Mouse (Mus musculus) limb, embryonic 10.5 days (tissue): ENCODE measurements at regions not wholly inside any gene's neighbourhood (a gene's known extent, or its start where the extent isn't known, plus 50 kb on each side); places are given as distances from the start of the nearest gene placed in this dataset.
A peak's percentile ranks its signal among the peaks of the same experiment; 100 is the strongest.

Source experiments
- DNase-seq: peaks from one replicate; pipeline ENCODE4 v3.0.0-alpha.2; 2017; ENCODE audit warnings: low spot score
- H3K27ac ChIP-seq: fragments of 300-500 bp; sonication (generic); 2 replicates; pipeline ENCODE4 v1.5.1; 2016; ENCODE audit warnings: mild to moderate bottlenecking
- H3K27me3 ChIP-seq: fragments of 300-500 bp; sonication (generic); 2 replicates; pipeline ENCODE4 v1.6.1; 2016; ENCODE audit warnings: low read depth, mild to moderate bottlenecking; ENCODE audit not compliant: poor library complexity, severe bottlenecking
- H3K36me3 ChIP-seq: fragments of 300-500 bp; sonication (generic); 2 replicates; pipeline ENCODE4 v1.6.1; 2016; ENCODE audit warnings: mild to moderate bottlenecking, moderate library complexity
- H3K4me1 ChIP-seq: fragments of 300-500 bp; sonication (generic); 2 replicates; pipeline ENCODE4 v1.6.1; 2016
- H3K4me3 ChIP-seq: fragments of 300-500 bp; sonication (generic); 2 replicates; pipeline ENCODE4 v1.5.1; 2016; ENCODE audit warnings: mild to moderate bottlenecking, moderate library complexity
- H3K9me3 ChIP-seq: fragments of 300-500 bp; sonication (generic); replicated peaks from 2 replicates; pipeline ENCODE4 v1.6.1; 2016; ENCODE audit warnings: mild to moderate bottlenecking
- WGBS: fragments of 180-500 bp; shearing (Covaris S2); methylation state at CpG from one replicate; pipeline ENCODE4 v1.1.7; 2016; 5-methylcytosine and 5-hydroxymethylcytosine counted together

- H3K36me3 ChIP-seq: no peaks in the 10 kb centered on the region
- peak overlapping the region; percentile 51; the same call in 1 of the 2 replicates for H3K27ac ChIP-seq
- H3K27me3 ChIP-seq: no peaks in the 10 kb centered on the region
- peak; percentile 15 for DNase-seq
- H3K9me3 ChIP-seq: no peaks in the 10 kb centered on the region
- H3K4me1 ChIP-seq: peaks cover 28% of the 10 kb centered on the region
- no peak overlapping the region for H3K4me3 ChIP-seq
- 41% methylated on average over 7 of the region's 7 CpGs for WGBS
Observed at GRCm38 (mm10) chr1:72009270-72009928, 202.7 kb downstream of the Mreg start.

- Histone ChIP-seq H3K9me3 (no peaks in the 10 kb centered on the region), H3K4me3 (no peak overlapping the region), H3K27me3 (no peaks in the 10 kb centered on the region), H3K4me1 (peaks cover 46% of the 10 kb centered on the region), H3K27ac (no peak overlapping the region), H3K36me3 (no peaks in the 10 kb centered on the region)
- WGBS: 58% methylated on average over 7 of the region's 7 CpGs
- DNase-seq: no peak
Observed at GRCm38 (mm10) chr1:72006696-72007291, 205.3 kb downstream of the Mreg start.

DNA sequence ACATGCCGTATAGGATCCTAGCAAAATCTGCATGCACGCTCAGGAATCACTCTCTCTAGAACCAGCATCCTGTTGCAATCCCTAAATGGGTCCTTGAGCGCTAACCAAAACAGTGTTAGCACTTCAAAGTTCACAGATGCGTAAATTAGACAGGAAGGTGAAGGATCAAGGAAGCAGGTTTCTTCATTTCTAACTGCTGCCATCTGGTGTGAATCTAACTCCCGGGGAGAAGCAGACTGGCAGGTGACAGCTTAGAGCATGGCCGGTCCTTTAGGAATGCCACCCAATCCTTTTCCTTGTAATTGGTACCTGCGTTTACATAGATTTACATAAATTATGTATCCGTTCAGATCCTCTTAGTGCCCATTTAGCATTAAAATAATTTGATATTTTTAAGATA is 206.2 kb downstream of the Mreg start:
- H3K27ac ChIP-seq: no peak overlapping the region

GRCm38 (mm10) chr1:72005550-72005949 is 206.6 kb downstream of the Mreg start:
- H3K27ac ChIP-seq: no peak overlapping the region
- no peak for DNase-seq
- WGBS: 64% methylated on average over 7 of the region's 7 CpGs
- peaks cover 46% of the 10 kb centered on the region for H3K4me1 ChIP-seq
- H3K9me3 ChIP-seq: no peaks in the 10 kb centered on the region
- no peak overlapping the region for H3K4me3 ChIP-seq
- H3K27me3 ChIP-seq: no peaks in the 10 kb centered on the region
- no peaks in the 10 kb centered on the region for H3K36me3 ChIP-seq

More for the DNA sequence above, 206.2 kb downstream of the Mreg start:
- WGBS: 11% methylated on average over 8 of the region's 8 CpGs
- H3K9me3 ChIP-seq: no peaks in the 10 kb centered on the region
- H3K27me3 ChIP-seq: no peaks in the 10 kb centered on the region
- H3K4me1 ChIP-seq: peaks cover 46% of the 10 kb centered on the region
- no peaks in the 10 kb centered on the region for H3K36me3 ChIP-seq
- no peak overlapping the region for H3K4me3 ChIP-seq
- DNase-seq: no peak

GRCm38 (mm10) chr1:72003424-72004278 is 208.5 kb downstream of the Mreg start:
- no peak overlapping the region for H3K4me3 ChIP-seq
- no peaks in the 10 kb centered on the region for H3K27me3 ChIP-seq
- no peak for DNase-seq
- H3K9me3 ChIP-seq: no peaks in the 10 kb centered on the region
- H3K27ac ChIP-seq: no peak overlapping the region
- H3K4me1 ChIP-seq: peaks cover 39% of the 10 kb centered on the region
- 77% methylated on average over 14 of the region's 14 CpGs for WGBS
- H3K36me3 ChIP-seq: no peaks in the 10 kb centered on the region

- 57% methylated on average over 9 of the region's 9 CpGs for WGBS
- H3K4me3 ChIP-seq: no peak overlapping the region
- no peaks in the 10 kb centered on the region for H3K27me3 ChIP-seq
- no peaks in the 10 kb centered on the region for H3K9me3 ChIP-seq
- H3K4me1 ChIP-seq: peaks cover 39% of the 10 kb centered on the region
- H3K36me3 ChIP-seq: no peaks in the 10 kb centered on the region
- peak; percentile 36 for DNase-seq
- H3K27ac ChIP-seq: peak overlapping the region; percentile 48
Observed at GRCm38 (mm10) chr1:72002471-72003116, 209.5 kb downstream of the Mreg start.

GRCm38 (mm10) chr1:72000741-72001140 is 211.4 kb downstream of the Mreg start:
- Histone ChIP-seq H3K9me3 (no peaks in the 10 kb centered on the region), H3K4me1 (peaks cover 35% of the 10 kb centered on the region), H3K4me3 (no peak overlapping the region), H3K36me3 (no peaks in the 10 kb centered on the region), H3K27me3 (no peaks in the 10 kb centered on the region), H3K27ac (no peak overlapping the region)
- no peak for DNase-seq
- 67% methylated on average over 2 of the region's 2 CpGs for WGBS

GRCm38 (mm10) chr1:71996828-71997227 is 215.3 kb downstream of the Mreg start:
- WGBS: 64% methylated on average over 2 of the region's 2 CpGs
- DNase-seq: no peak

GRCm38 (mm10) chr1:71996234-71996619 is 215.9 kb downstream of the Mreg start:
- H3K4me1 ChIP-seq: peaks cover 21% of the 10 kb centered on the region
- H3K4me3 ChIP-seq: no peak overlapping the region
- no peaks in the 10 kb centered on the region for H3K27me3 ChIP-seq
- H3K27ac ChIP-seq: no peak overlapping the region
- WGBS: 68% methylated on average over 7 of the region's 7 CpGs
- DNase-seq: no peak
- no peaks in the 10 kb centered on the region for H3K36me3 ChIP-seq
- no peaks in the 10 kb centered on the region for H3K9me3 ChIP-seq

More at GRCm38 (mm10) chr1:71996828-71997227, 215.3 kb downstream of the Mreg start:
- Histone ChIP-seq H3K4me1 (peaks cover 21% of the 10 kb centered on the region), H3K36me3 (no peaks in the 10 kb centered on the region), H3K4me3 (no peak overlapping the region), H3K27ac (no peak overlapping the region), H3K9me3 (no peaks in the 10 kb centered on the region), H3K27me3 (no peaks in the 10 kb centered on the region)

DNA sequence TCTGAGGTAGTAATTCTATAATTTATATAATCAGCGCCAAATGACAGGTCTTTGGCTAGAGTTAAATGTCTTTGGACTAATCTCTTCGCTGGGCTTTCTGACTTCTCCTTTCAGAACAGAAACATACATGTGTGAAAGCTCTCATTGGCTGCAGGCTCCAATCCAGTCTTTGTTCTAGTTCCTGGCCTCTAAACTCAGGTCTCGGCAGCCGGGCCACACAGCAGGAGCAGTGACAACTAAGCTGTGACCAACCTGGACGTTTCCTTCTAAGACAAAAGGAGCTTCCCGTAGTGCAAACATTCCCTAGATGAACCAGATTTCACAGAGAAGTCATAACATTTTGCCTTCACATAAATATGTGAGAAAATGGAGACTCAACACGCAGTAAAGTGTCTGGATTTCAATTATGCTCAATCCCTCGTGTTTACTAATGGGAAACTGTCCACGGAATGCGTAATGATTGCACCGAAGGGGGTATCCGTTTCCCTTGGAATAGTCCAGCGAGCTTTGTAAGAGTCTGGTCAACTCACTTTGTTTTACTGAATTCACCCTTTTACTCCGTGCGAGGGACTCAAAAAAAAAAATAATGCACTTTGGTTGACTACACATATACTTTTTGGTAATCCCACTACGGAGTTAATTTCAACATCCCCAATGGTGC is 216.4 kb downstream of the Mreg start:
- Histone ChIP-seq H3K4me1 (peaks cover 21% of the 10 kb centered on the region), H3K36me3 (no peaks in the 10 kb centered on the region), H3K9me3 (no peaks in the 10 kb centered on the region), H3K4me3 (no peak overlapping the region), H3K27me3 (no peaks in the 10 kb centered on the region), H3K27ac (no peak overlapping the region)
- 80% methylated on average over 16 of the region's 16 CpGs for WGBS
- no peak for DNase-seq

DNA sequence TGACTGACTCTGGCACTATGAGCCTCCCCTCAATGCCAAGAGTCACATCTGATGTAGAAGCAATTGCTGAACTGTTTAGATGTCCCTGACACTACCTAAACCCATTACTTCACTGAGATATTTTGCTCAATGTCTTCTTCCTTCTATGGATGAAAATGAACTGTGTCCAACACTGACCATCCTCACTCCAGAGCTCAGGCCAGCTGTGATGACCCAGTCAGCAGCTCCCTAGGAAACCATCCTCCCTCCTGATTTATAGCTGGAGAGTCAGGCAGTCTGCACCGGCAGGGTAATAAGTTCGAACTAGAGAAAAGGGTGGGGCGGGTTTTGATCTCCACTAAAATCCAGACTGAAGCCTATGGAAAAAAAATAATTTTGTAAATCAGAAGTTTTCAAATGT is 221.2 kb downstream of the Mreg start:
- no peak for DNase-seq
- H3K9me3 ChIP-seq: no peaks in the 10 kb centered on the region
- no peaks in the 10 kb centered on the region for H3K27me3 ChIP-seq
- peaks cover 17% of the 10 kb centered on the region for H3K4me1 ChIP-seq
- no peak overlapping the region for H3K4me3 ChIP-seq
- WGBS: 59% methylated on average over 3 of the region's 3 CpGs
- no peaks in the 10 kb centered on the region for H3K36me3 ChIP-seq
- H3K27ac ChIP-seq: no peak overlapping the region

DNA sequence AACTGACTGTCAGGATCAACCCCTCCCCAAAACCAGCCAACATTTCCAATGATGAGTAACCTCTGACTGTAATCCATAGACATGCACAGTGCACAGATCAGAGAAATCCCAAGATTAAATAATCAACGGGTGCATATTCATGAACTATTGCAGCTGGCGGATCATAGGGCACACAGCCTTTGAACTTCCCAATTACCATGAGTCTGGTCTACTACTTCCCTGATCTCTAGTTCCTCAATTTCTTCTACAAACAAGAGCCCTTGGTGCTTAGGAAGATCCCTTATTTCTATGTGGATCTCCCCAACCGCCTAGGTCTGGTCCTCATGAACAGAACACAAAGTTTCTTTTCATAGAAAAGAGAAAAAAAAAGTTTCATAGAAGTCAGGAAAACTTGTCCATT is 224.0 kb downstream of the Mreg start:
- H3K4me3 ChIP-seq: no peak overlapping the region
- no peaks in the 10 kb centered on the region for H3K27me3 ChIP-seq
- no peak overlapping the region for H3K27ac ChIP-seq
- WGBS: 88% methylated on average over 3 of the region's 3 CpGs
- no peaks in the 10 kb centered on the region for H3K36me3 ChIP-seq
- H3K4me1 ChIP-seq: 0 out of 2 replicates have a peak, but pooled peaks cover 3% of the 10 kb centered on the region
- H3K9me3 ChIP-seq: no peaks in the 10 kb centered on the region
- DNase-seq: no peak
